Mouse (Mus musculus) hindbrain, embryonic 14.5 days (tissue): Measurements from ENCODE around the gene Ctrc. TPM values are rescaled to one million over a fixed set of nuclear protein-coding genes. Genes with fewer than 3 reads are reported as not detected.

ENCODE experiments used
- ATAC-seq: fragments of 200-750 bp; cut with Nextera tagmentation; 2 replicates; pipeline ENCODE4 v1.8.0; 2017; ENCODE audit warnings: moderate number of reproducible peaks, mild to moderate bottlenecking, moderate TSS enrichment, moderate library complexity; ENCODE audit not compliant: low FRiP score
- DNase-seq: peaks from one replicate; pipeline ENCODE4 v3.0.0-alpha.2; 2015; ENCODE audit warnings: low spot score
- H3K27ac ChIP-seq: fragments of 300-500 bp; sonication (generic); 2 replicates; pipeline ENCODE4 v1.5.1; 2014; ENCODE audit warnings: mild to moderate bottlenecking, moderate library complexity
- H3K27me3 ChIP-seq: fragments of 300-500 bp; sonication (generic); 2 replicates; pipeline ENCODE4 v1.6.1; 2014; ENCODE audit warnings: mild to moderate bottlenecking, low read length, mixed read lengths; ENCODE audit not compliant: control insufficient read depth, insufficient read depth
- H3K36me3 ChIP-seq: fragments of 300-500 bp; sonication (generic); replicated peaks from 2 replicates; pipeline ENCODE4 v1.6.1; 2014; ENCODE audit not compliant: control insufficient read depth, insufficient read depth
- H3K4me1 ChIP-seq: fragments of 300-500 bp; sonication (generic); replicated peaks from 2 replicates; pipeline ENCODE4 v1.6.1; 2014; ENCODE audit warnings: antibody characterized with exemption, low read length, mixed read lengths; ENCODE audit not compliant: control insufficient read depth, insufficient read depth
- H3K4me2 ChIP-seq: fragments of 300-500 bp; sonication (generic); replicated peaks from 2 replicates; pipeline ENCODE4 v1.6.1; 2014; ENCODE audit warnings: mild to moderate bottlenecking, moderate library complexity
- H3K4me3 ChIP-seq: fragments of 300-500 bp; sonication (generic); replicated peaks from 2 replicates; pipeline ENCODE4 v1.5.1; 2014; ENCODE audit warnings: mild to moderate bottlenecking, low read length
- H3K9ac ChIP-seq: fragments of 300-500 bp; sonication (generic); 2 replicates; pipeline ENCODE4 v1.6.1; 2014
- H3K9me3 ChIP-seq: fragments of 300-500 bp; sonication (generic); 2 replicates; pipeline ENCODE4 v1.6.1; 2016; ENCODE audit warnings: low read length; ENCODE audit not compliant: control insufficient read depth
- WGBS: fragments of 180-500 bp; shearing (Covaris S2); extraction: QIAGEN DNeasy Blood & Tissue Kit; methylation state at CpG from one replicate; pipeline ENCODE4 v1.1.7; 2014; 5-methylcytosine and 5-hydroxymethylcytosine counted together
- polyA plus RNA-seq: library from polyadenylated mRNA; unstranded; fragments of >200 nt; fragmentation: Nextera tagmentation; extraction: Ambion mirVana; gene quantifications from 2 replicates; pipeline ENCODE4 v1.2.1, GENCODE M21; 2014

The Ctrc gene
- polyA plus RNA-seq, 1 experiment from 2014 or later = not detected

GRCm38 (mm10) chr4:141879074-141879473 is 32.9 kb upstream of the Ctrc start:
- no peak for DNase-seq
- peaks cover 8% of the 10 kb centered on the region; the same call in 1 of the 2 replicates for H3K4me1 ChIP-seq
- H3K9ac ChIP-seq = no peak overlapping the region
- no peak overlapping the region for H3K4me2 ChIP-seq
- no peak overlapping the region for H3K27ac ChIP-seq
- H3K4me3 ChIP-seq = no peak overlapping the region
- no peaks in the 10 kb centered on the region for H3K9me3 ChIP-seq
- H3K36me3 ChIP-seq = no peaks in the 10 kb centered on the region
- ATAC-seq = no peak
- WGBS = 81% methylated on average over 4 of the region's 4 CpGs
- no peaks in the 10 kb centered on the region for H3K27me3 ChIP-seq

GRCm38 (mm10) chr4:141878621-141879020 is 32.5 kb upstream of the Ctrc start:
- no peak overlapping the region for H3K9ac ChIP-seq
- no peak overlapping the region for H3K4me3 ChIP-seq
- H3K9me3 ChIP-seq = no peaks in the 10 kb centered on the region
- no peaks in the 10 kb centered on the region for H3K36me3 ChIP-seq
- peaks cover 13% of the 10 kb centered on the region for H3K4me1 ChIP-seq
- no peak for ATAC-seq
- H3K27ac ChIP-seq = no peak overlapping the region
- no peak for DNase-seq
- no peaks in the 10 kb centered on the region for H3K27me3 ChIP-seq
- 80% methylated on average over 7 of the region's 7 CpGs for WGBS
- H3K4me2 ChIP-seq = no peak overlapping the region

GRCm38 (mm10) chr4:141875481-141876108 is 29.4 kb upstream of the Ctrc start:
- 12% methylated on average over 8 of the region's 8 CpGs for WGBS
- Histone ChIP-seq H3K36me3 (no peaks in the 10 kb centered on the region), H3K9ac (peak overlapping the region; percentile 76), H3K4me2 (peak overlapping the region; percentile 81), H3K4me3 (peak overlapping the region; percentile 76), H3K9me3 (no peaks in the 10 kb centered on the region), H3K27ac (peak overlapping the region; percentile 81), H3K4me1 (peaks cover 35% of the 10 kb centered on the region), H3K27me3 (no peaks in the 10 kb centered on the region)
- ATAC-seq (0 out of 2 replicates have a peak, but pooled peaks have one; percentile 23), DNase-seq (peak; percentile 38)

- H3K9ac ChIP-seq = peak within 1 kb of the TSS; percentile 76
- H3K27ac ChIP-seq = peak within 1 kb of the TSS; percentile 81
- H3K4me3 ChIP-seq = peak within 1 kb of the TSS; percentile 76
- WGBS = under 1% methylated on average over 70 of the region's 73 CpGs
- peak; percentile 78 for DNase-seq
- no peaks in the 10 kb centered on the region for H3K36me3 ChIP-seq
- H3K4me1 ChIP-seq = peaks cover 43% of the 10 kb centered on the region
- ATAC-seq = peak; percentile 88
- H3K9me3 ChIP-seq = no peaks in the 10 kb centered on the region
- no peaks in the 10 kb centered on the region for H3K27me3 ChIP-seq
- peak within 1 kb of the TSS; percentile 81 for H3K4me2 ChIP-seq
Observed at GRCm38 (mm10) chr4:141874601-141875460, 28.7 kb upstream of the Ctrc start, which contains the start of gene Efhd2. Gene Efhd2, minus strand, starts transcription at chr4:141874920.

GRCm38 (mm10) chr4:141874111-141874600 is 28.0 kb upstream of the Ctrc start:
- H3K9ac ChIP-seq = peak overlapping the region; percentile 76
- H3K27me3 ChIP-seq = no peaks in the 10 kb centered on the region
- under 1% methylated on average over 19 of the region's 19 CpGs for WGBS
- H3K9me3 ChIP-seq = no peaks in the 10 kb centered on the region
- H3K27ac ChIP-seq = peak overlapping the region; percentile 81
- H3K4me2 ChIP-seq = peak overlapping the region; percentile 81
- ATAC-seq (peak; percentile 19; the same call in 1 of the 2 replicates), DNase-seq (no peak)
- peaks cover 46% of the 10 kb centered on the region for H3K4me1 ChIP-seq
- no peaks in the 10 kb centered on the region for H3K36me3 ChIP-seq
- peak overlapping the region; percentile 76 for H3K4me3 ChIP-seq

- WGBS = 77% methylated on average over 9 of the region's 9 CpGs
Observed at GRCm38 (mm10) chr4:141872977-141873376, 26.8 kb upstream of the Ctrc start.

GRCm38 (mm10) chr4:141871909-141872308 is 25.8 kb upstream of the Ctrc start:
- no peak for ATAC-seq
- H3K4me1 ChIP-seq = peaks cover 61% of the 10 kb centered on the region
- 44% methylated on average over 9 of the region's 9 CpGs for WGBS

More at GRCm38 (mm10) chr4:141872977-141873376, 26.8 kb upstream of the Ctrc start:
- Histone ChIP-seq H3K4me2 (peak overlapping the region; percentile 81), H3K36me3 (no peaks in the 10 kb centered on the region), H3K27ac (peak overlapping the region; percentile 38; the same call in 1 of the 2 replicates), H3K9ac (peak overlapping the region; percentile 76), H3K4me3 (peak overlapping the region; percentile 76), H3K9me3 (no peaks in the 10 kb centered on the region), H3K27me3 (no peaks in the 10 kb centered on the region), H3K4me1 (peaks cover 52% of the 10 kb centered on the region)
- ATAC-seq (no peak), DNase-seq (no peak)

GRCm38 (mm10) chr4:141871333-141871725 is 25.2 kb upstream of the Ctrc start:
- Histone ChIP-seq H3K27ac (peak overlapping the region; percentile 5; the same call in 1 of the 2 replicates), H3K27me3 (no peaks in the 10 kb centered on the region), H3K4me1 (peaks cover 67% of the 10 kb centered on the region), H3K36me3 (no peaks in the 10 kb centered on the region), H3K9me3 (no peaks in the 10 kb centered on the region), H3K4me2 (peak overlapping the region; percentile 81), H3K4me3 (no peak overlapping the region), H3K9ac (no peak overlapping the region)
- DNase-seq = no peak
- no peak for ATAC-seq
- WGBS = 100% methylated on average over 3 of the region's 3 CpGs

More at GRCm38 (mm10) chr4:141871909-141872308, 25.8 kb upstream of the Ctrc start:
- Histone ChIP-seq H3K27ac (peak overlapping the region; percentile 38), H3K36me3 (no peaks in the 10 kb centered on the region), H3K27me3 (no peaks in the 10 kb centered on the region), H3K9me3 (no peaks in the 10 kb centered on the region), H3K4me3 (peak overlapping the region; percentile 76; the same call in 1 of the 2 replicates), H3K9ac (0 out of 2 replicates have a peak overlapping the region, but pooled peaks have one; percentile 76), H3K4me2 (peak overlapping the region; percentile 81)
- peak; percentile 49 for DNase-seq
